Comparison of ENCODE assay signal across 12 mouse cellular contexts in genomic region chr9:103109911-103110310, GRCm38 (mm10). TPM values are rescaled to one million over a fixed set of nuclear protein-coding genes. Genes with fewer than 3 reads are reported as not detected.
DNase-seq lines count a peak whose midpoint lies in the region; ATAC-seq lines count a peak whose summit lies in the region.
"Had no signal": no experiment of that assay in that cellular context is flagged by ENCODE, and none has a peak within 500 bp of the region (broad histone marks: within the 10 kb centered on the region; RNA-seq: fewer than 3 reads in every experiment).

No protein-coding gene starts in this region.

- ATAC-seq in CD4-positive, CD25-positive, alpha-beta regulatory T cell, adult 4 months, result no peak
- ATAC-seq in heart, embryonic 15.5 days (replicated peaks; ENCODE audit: insufficient number of reproducible peaks, insufficient read depth, low FRiP score, low read depth), result no peak
- no peak for ATAC-seq in heart, embryonic 11.5 days (replicated peaks; ENCODE audit: insufficient number of reproducible peaks, low FRiP score, low TSS enrichment)
- ATAC-seq in lung, embryonic 15.5 days (ENCODE audit: borderline replicate concordance, extremely low read depth, low FRiP score, low TSS enrichment), result no peak
- no peak for ATAC-seq in liver, embryonic 12.5 days
- ATAC-seq: hindbrain, embryonic 16.5 days had no signal

- no peaks in the 10 kb centered on the region for H3K9me3 ChIP-seq in heart, embryonic 15.5 days (replicated peaks)
- H3K9me3 ChIP-seq in heart, embryonic 11.5 days (replicated peaks; ENCODE audit: control insufficient read depth, low read length), result no peaks in the 10 kb centered on the region
- H3K9me3 ChIP-seq in lung, embryonic 15.5 days, result no peaks in the 10 kb centered on the region
- H3K9me3 ChIP-seq in liver, embryonic 12.5 days (replicated peaks), result no peaks in the 10 kb centered on the region

- H3K27me3 ChIP-seq in heart, embryonic 15.5 days, result peaks cover 52% of the 10 kb centered on the region
- peaks cover 48% of the 10 kb centered on the region for H3K27me3 ChIP-seq in heart, embryonic 11.5 days (ENCODE audit: control insufficient read depth, insufficient read depth, low read length)
- H3K27me3 ChIP-seq in lung, embryonic 15.5 days, result peaks cover 53% of the 10 kb centered on the region
- H3K27me3 ChIP-seq in liver, embryonic 12.5 days (replicated peaks), result peaks cover 68% of the 10 kb centered on the region

- H3K9ac ChIP-seq in heart, embryonic 15.5 days, result no peak overlapping the region
- no peak overlapping the region for H3K9ac ChIP-seq in heart, embryonic 11.5 days (ENCODE audit: low read depth, low read length)
- H3K9ac ChIP-seq in lung, embryonic 15.5 days, result no peak overlapping the region
- no peak overlapping the region for H3K9ac ChIP-seq in liver, embryonic 12.5 days

- peak overlapping the region; percentile 55; the same call in 1 of the 2 replicates for H3K4me3 ChIP-seq in heart, embryonic 15.5 days
- no peak overlapping the region for H3K4me3 ChIP-seq in heart, embryonic 11.5 days (ENCODE audit: low read depth, low read length)
- H3K4me3 ChIP-seq in lung, embryonic 15.5 days, result peak overlapping the region; percentile 44; the same call in 1 of the 2 replicates
- H3K4me3 ChIP-seq in liver, embryonic 12.5 days, result peak overlapping the region; percentile 63; the same call in 1 of the 2 replicates

- no peak overlapping the region for H3K27ac ChIP-seq in heart, embryonic 15.5 days
- no peak overlapping the region for H3K27ac ChIP-seq in heart, embryonic 11.5 days (ENCODE audit: low read depth, low read length)
- H3K27ac ChIP-seq in lung, embryonic 15.5 days, result no peak overlapping the region
- H3K27ac ChIP-seq in liver, embryonic 12.5 days, result no peak overlapping the region

- 70% methylated on average over 2 of the region's 2 CpGs for WGBS in heart, embryonic 15.5 days
- WGBS in heart, embryonic 11.5 days (ENCODE audit: insufficient replicate concordance), result 52% methylated on average over 2 of the region's 2 CpGs
- WGBS in lung, embryonic 15.5 days, result 62% methylated on average over 2 of the region's 2 CpGs
- 44% methylated on average over 2 of the region's 2 CpGs for WGBS in liver, embryonic 12.5 days (ENCODE audit: insufficient replicate concordance)

- H3K4me1 ChIP-seq in heart, embryonic 15.5 days (replicated peaks), result peaks cover 23% of the 10 kb centered on the region
- H3K4me1 ChIP-seq in heart, embryonic 11.5 days (ENCODE audit: control insufficient read depth, insufficient read depth, low read length), result peaks cover 14% of the 10 kb centered on the region; the same call in 1 of the 2 replicates
- H3K4me1 ChIP-seq in lung, embryonic 15.5 days, result peaks cover 35% of the 10 kb centered on the region
- H3K4me1 ChIP-seq in liver, embryonic 12.5 days, result peaks cover 28% of the 10 kb centered on the region

- peak; percentile 30 for DNase-seq in CD4-positive, CD25-positive, alpha-beta regulatory T cell, adult 2 months (ENCODE audit: low read depth, low spot score)
- DNase-seq in lung, postnatal 14 days, result no peak
- no peak for DNase-seq in spleen, postnatal 14 days (ENCODE audit: low spot score in 2 of 2)
- DNase-seq: adrenal gland, adult 8-10 months; kidney, postnatal 14 days; retina, postnatal 1 day had no signal

- no peaks in the 10 kb centered on the region for H3K36me3 ChIP-seq in heart, embryonic 15.5 days
- H3K36me3 ChIP-seq in heart, embryonic 11.5 days (ENCODE audit: control insufficient read depth, insufficient read depth, low read length), result no peaks in the 10 kb centered on the region
- H3K36me3 ChIP-seq in lung, embryonic 15.5 days, result no peaks in the 10 kb centered on the region
- no peaks in the 10 kb centered on the region for H3K36me3 ChIP-seq in liver, embryonic 12.5 days

- no peak overlapping the region for H3K4me2 ChIP-seq in heart, embryonic 15.5 days
- H3K4me2 ChIP-seq in heart, embryonic 11.5 days, result no peak overlapping the region; the same call in 1 of the 2 replicates
- peak overlapping the region; percentile 61; the same call in 1 of the 2 replicates for H3K4me2 ChIP-seq in lung, embryonic 15.5 days
- peak overlapping the region; percentile 73 for H3K4me2 ChIP-seq in liver, embryonic 12.5 days

RNA-seq across cellular contexts. Expression of gene Rab6b, which starts 1.7 kb away (rescaled TPM):
- 10 to 100 TPM in 1 of 2 experiments, 1 to 10 TPM in 1; 9.8 to 13.3 TPM for polyA plus RNA-seq in CD4-positive, CD25-positive, alpha-beta regulatory T cell, adult 4 months (2017; shearing (Covaris generic))
- 2.5 and 4.2 TPM in 2 replicates for polyA plus RNA-seq in heart, embryonic 15.5 days (2015; fragmentation: Nextera tagmentation; extraction: Ambion mirVana)
- polyA plus RNA-seq in heart, embryonic 11.5 days (2014; fragmentation: Nextera tagmentation; extraction: Ambion mirVana), result 1.4 and 1.7 TPM in 2 replicates
- polyA plus RNA-seq in lung, embryonic 15.5 days (2015; fragmentation: Nextera tagmentation; extraction: Ambion mirVana), result 3.8 and 4.3 TPM in 2 replicates
- polyA plus RNA-seq in liver, embryonic 12.5 days (2016; fragmentation: Nextera tagmentation; extraction: Ambion mirVana), result 0.24 and 0.43 TPM in 2 replicates

Comparison
In these comparisons a context has a peak if more than half of its experiments do, and no peak if none do; other contexts are left out.
1. H3K4me2 ChIP-seq: peak in lung, embryonic 15.5 days (single experiment) and liver, embryonic 12.5 days (single experiment); none in heart, embryonic 15.5 days (single experiment) and heart, embryonic 11.5 days (single experiment).